Mouse (Mus musculus) ES-E14 (cell line): Measurements from ENCODE around the gene Mff. TPM values are rescaled to one million over a fixed set of nuclear protein-coding genes. Genes with fewer than 3 reads are reported as not detected.
A peak's percentile ranks its signal among the peaks of the same experiment; 100 is the strongest.

ENCODE experiments used
- DNase-seq: peaks from one replicate; pipeline ENCODE4 v3.0.0-alpha.2; 2013; ENCODE audit warnings: low read depth, low spot score
- H3K27ac ChIP-seq: 2 replicates; pipeline ENCODE4 v1.5.1; 2012; ENCODE audit warnings: low read depth, mild to moderate bottlenecking, low read length, moderate library complexity, mixed read lengths; ENCODE audit not compliant: poor library complexity, insufficient read depth, severe bottlenecking
- H3K36me3 ChIP-seq: 2 replicates; pipeline ENCODE4 v1.6.1; 2012; ENCODE audit warnings: mild to moderate bottlenecking, low read length, moderate library complexity, mixed read lengths; ENCODE audit not compliant: control insufficient read depth, poor library complexity, insufficient read depth, severe bottlenecking
- H3K4me1 ChIP-seq, 2 experiments: fragments of 150-350 bp in 1 of 2; sonication (generic) in 1 of 2; 2 replicates each; pipeline ENCODE4 v1.6.1; 2012; ENCODE audit warnings: low read length in 2 of 2, mild to moderate bottlenecking in 1 of 2, mixed read lengths in 1 of 2; ENCODE audit not compliant: control insufficient read depth in 2 of 2, insufficient read depth in 2 of 2, poor library complexity in 1 of 2
- H3K4me3 ChIP-seq, 2 experiments: fragments of 150-350 bp in 1 of 2; sonication (generic) in 1 of 2; 2 replicates each; pipeline ENCODE4 v1.5.1; 2012; ENCODE audit warnings: low read length in 2 of 2, low read depth in 1 of 2, mild to moderate bottlenecking in 1 of 2, mixed read lengths in 1 of 2; ENCODE audit not compliant: insufficient read depth in 1 of 2, poor library complexity in 1 of 2, severe bottlenecking in 1 of 2
- H3K9ac ChIP-seq: 2 replicates; pipeline ENCODE4 v1.6.1; 2012; ENCODE audit warnings: low read depth, mild to moderate bottlenecking, low read length, mixed read lengths; ENCODE audit not compliant: poor library complexity, insufficient read depth, severe bottlenecking
- H3K9me3 ChIP-seq: fragments of 150-350 bp; sonication (generic); 2 replicates; pipeline ENCODE4 v1.6.1; 2012; ENCODE audit warnings: low read depth, mild to moderate bottlenecking, low read length; ENCODE audit not compliant: control insufficient read depth, insufficient read depth
- CHD2 ChIP-seq: IDR thresholded peaks from 2 replicates; pipeline ENCODE4 v1.6.1; 2014; ENCODE audit warnings: mild to moderate bottlenecking, low read depth, low read length, inconsistent platforms
- HCFC1 ChIP-seq: IDR thresholded peaks from 2 replicates; pipeline ENCODE4 v1.6.1; 2012; ENCODE audit warnings: low read length, inconsistent platforms, borderline replicate concordance; ENCODE audit not compliant: insufficient read depth
- MAFK ChIP-seq: IDR thresholded peaks from 2 replicates; pipeline ENCODE4 v1.6.1; 2014; ENCODE audit warnings: mild to moderate bottlenecking, low read depth, low read length, inconsistent platforms; ENCODE audit not compliant: insufficient read depth
- ZC3H11A ChIP-seq: IDR thresholded peaks from 2 replicates; pipeline ENCODE4 v1.6.1; 2012; ENCODE audit warnings: low read depth, mild to moderate bottlenecking, inconsistent platforms, low read length, borderline replicate concordance
- ZNF384 ChIP-seq: IDR thresholded peaks from 2 replicates; pipeline ENCODE4 v1.6.1; 2012; ENCODE audit warnings: low read depth, low read length, inconsistent platforms
- in situ Hi-C, 2 experiments: fragments of 600-800 bp; cut with MboI; formaldehyde crosslinking; loops; one replicate each; pipeline ENCODE4 v1.15.1; 2025; ENCODE audit warnings: low sequenced_read_pairs in 2 of 2, inconsistent platforms in 1 of 2; ENCODE audit not compliant: unreplicated experiment in 2 of 2
- total RNA-seq: library from RNA; depleted of rRNA; stranded (reverse); fragments of 300-350 nt; gene quantifications from 2 replicates; pipeline ENCODE4 v1.2.3, GENCODE M21; 2012

Gene Mff
- total RNA-seq, 1 experiment: 70.4 TPM

DNA sequence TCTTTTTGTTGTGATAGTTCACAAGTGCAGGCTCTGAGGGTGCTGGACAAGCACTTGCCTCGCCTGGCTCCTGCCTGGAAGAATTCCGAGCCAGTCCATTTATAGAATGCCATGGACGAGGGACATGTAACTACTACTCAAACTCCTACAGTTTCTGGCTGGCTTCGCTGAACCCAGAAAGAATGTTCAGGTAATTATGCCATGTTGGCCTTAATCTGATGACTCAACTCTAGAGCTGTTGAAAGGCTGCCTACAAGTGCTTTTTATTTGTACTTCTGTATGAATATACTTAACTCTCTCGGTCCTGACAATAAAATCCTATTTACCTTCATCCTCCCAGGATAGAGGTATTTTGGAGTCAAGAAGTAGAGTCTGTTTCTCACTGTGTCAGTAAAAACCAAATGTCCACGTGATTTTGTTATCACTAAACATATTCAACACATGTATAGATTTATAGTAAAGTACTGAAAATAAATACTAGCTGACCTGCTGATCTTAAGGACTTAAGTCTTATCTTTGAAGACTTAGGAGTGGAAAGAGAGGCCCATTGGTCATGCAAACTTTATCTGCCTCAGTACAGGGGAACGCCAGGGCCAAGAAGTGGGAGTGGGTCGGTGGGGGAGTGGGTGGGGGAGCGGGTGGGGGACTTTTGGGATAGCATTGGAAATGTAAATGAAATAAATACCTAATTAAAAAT lies 6.7 kb upstream of the Mff start:
- no peaks in the 10 kb centered on the region for H3K4me1 ChIP-seq
- TF ChIP-seq HCFC1: no peak
- no peak overlapping the region for H3K9ac ChIP-seq
- no peak for DNase-seq
- no peak overlapping the region for H3K27ac ChIP-seq
- no peaks in the 10 kb centered on the region for H3K36me3 ChIP-seq
- H3K4me3 ChIP-seq: no peak overlapping the region
- no peaks in the 10 kb centered on the region for H3K9me3 ChIP-seq
- in situ Hi-C loops: no loop called here

DNA sequence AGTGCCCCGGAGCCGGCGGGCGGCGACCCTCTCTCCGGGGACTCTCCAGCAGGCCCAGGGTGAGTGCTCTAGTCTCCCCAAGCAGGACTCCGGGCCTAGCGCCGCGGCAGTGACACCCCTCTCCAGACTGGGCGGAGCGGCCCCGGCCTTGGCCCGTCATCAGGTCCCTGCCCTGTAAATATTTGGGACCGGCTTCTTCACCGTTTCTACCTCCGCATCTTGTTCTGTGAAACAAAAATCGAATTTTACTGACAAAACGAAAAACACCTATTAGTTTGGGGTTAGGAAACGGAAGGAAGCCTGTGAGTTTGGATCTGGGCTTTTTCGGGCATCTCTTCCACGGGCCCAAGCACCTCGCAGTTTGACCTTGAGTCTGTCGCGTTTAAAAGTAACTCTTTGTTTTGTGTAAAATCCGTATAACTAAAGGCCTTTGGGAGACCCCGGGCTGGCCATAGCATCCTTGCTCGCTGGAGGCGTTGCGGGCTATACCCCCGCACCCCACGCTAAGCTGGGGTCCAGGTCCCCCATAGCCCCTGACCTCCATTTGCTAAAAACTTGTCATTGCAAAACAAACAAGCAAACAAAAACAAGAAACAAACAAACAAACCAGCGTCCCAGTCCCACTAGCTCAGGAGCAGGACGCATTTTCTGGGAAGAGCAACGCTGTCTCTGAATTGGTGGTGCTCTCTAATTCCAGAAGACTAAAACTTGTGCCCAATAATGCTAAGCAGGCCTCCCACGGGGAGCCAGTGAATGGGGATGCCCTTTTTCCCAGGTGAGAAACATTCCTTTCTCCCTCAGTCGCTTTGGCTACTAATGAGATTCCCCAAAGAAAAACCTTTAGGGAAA lies 560 bp downstream of the Mff start:
- no peak for TF ChIP-seq ZNF384
- TF ChIP-seq MAFK: no peak
- TF ChIP-seq ZC3H11A: no peak
- no peak for TF ChIP-seq HCFC1
- TF ChIP-seq CHD2: no peak
- Histone ChIP-seq H3K4me3 (peak overlapping the region; percentile 72 to 97), H3K36me3 (peaks cover 3% of the 10 kb centered on the region), H3K4me1 (0 out of 4 replicates have a peak, but pooled peaks cover 0 to 2% of the 10 kb centered on the region in 2 experiments), H3K9ac (peak overlapping the region; percentile 96), H3K27ac (peak overlapping the region; percentile 36; the same call in 1 of the 2 replicates), H3K9me3 (no peaks in the 10 kb centered on the region)
- in situ Hi-C loops: no loop called here
- DNase-seq: peak; percentile 47

DNA sequence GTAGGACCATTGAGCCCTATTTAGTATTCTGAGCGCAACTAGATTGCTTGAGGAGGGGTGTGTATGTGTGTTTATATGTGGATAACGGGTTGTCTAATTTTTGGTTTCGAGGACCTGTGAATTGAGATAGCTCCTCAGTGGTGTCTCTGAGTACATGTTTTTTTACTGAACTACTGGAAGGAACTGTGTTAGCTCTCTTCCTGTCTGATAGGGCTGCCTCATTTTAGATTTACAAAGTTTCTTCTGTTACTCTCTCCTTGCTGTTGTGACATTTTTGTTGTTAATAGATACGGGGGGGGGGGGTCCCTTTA lies 1.1 kb downstream of the Mff start:
- peaks cover 6% of the 10 kb centered on the region for H3K36me3 ChIP-seq
- H3K9ac ChIP-seq: peak overlapping the region; percentile 96; the same call in 1 of the 2 replicates
- no peaks in the 10 kb centered on the region for H3K9me3 ChIP-seq
- in situ Hi-C loops: no loop called here
- 0 out of 4 replicates have a peak, but pooled peaks cover 0 to 2% of the 10 kb centered on the region in 2 experiments for H3K4me1 ChIP-seq
- TF ChIP-seq ZNF384 (no peak), ZC3H11A (no peak), MAFK (no peak), HCFC1 (no peak), CHD2 (no peak)
- peak overlapping the region; percentile 72 to 97 for H3K4me3 ChIP-seq
- no peak overlapping the region for H3K27ac ChIP-seq
- no peak for DNase-seq

DNA sequence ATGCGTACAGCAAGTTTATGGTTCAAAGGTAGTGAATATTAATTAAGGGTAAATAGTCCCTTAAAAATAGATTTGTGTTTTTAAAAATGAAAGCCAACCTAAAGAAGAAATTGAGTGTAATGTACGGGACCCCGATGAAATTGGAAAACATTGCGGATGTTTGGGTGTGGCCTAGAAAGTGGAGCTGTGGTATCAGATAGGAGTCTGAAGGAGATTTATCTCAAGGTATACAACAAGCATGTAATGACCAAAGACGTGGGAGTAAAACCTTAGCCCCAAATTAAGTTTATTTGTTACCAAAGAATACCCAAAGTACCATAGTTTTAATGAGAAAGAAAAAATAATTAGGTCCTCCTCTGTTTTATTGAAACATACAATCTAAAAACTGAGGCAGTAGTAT lies 1.8 kb downstream of the Mff start:
- 0 out of 4 replicates have a peak, but pooled peaks cover 0 to 2% of the 10 kb centered on the region in 2 experiments for H3K4me1 ChIP-seq
- in situ Hi-C loops: no loop called here
- H3K27ac ChIP-seq: no peak overlapping the region
- peaks cover 6% of the 10 kb centered on the region for H3K36me3 ChIP-seq
- TF ChIP-seq ZNF384: no peak
- TF ChIP-seq HCFC1: no peak
- no peak for TF ChIP-seq MAFK
- TF ChIP-seq ZC3H11A: no peak
- no peak for TF ChIP-seq CHD2
- H3K9ac ChIP-seq: no peak overlapping the region
- no peaks in the 10 kb centered on the region for H3K9me3 ChIP-seq
- DNase-seq: no peak
- no peak overlapping the region for H3K4me3 ChIP-seq
